Mouse (Mus musculus) hindbrain, embryonic 15.5 days (tissue): ENCODE results near the gene Zfp36l1. TPM values are rescaled to one million over a fixed set of nuclear protein-coding genes. Genes with fewer than 3 reads are reported as not detected.
A peak's percentile ranks its signal among the peaks of the same experiment; 100 is the strongest.
"Not testable (repeated sequence)": the region's sequence is repeated elsewhere in the genome, so short reads cannot be mapped to it uniquely, and the experiment has no call there.

Experiments
- ATAC-seq: fragments of 200-750 bp; cut with Nextera tagmentation; 2 replicates; pipeline ENCODE4 v1.8.0; 2017; ENCODE audit warnings: low read depth, moderate number of reproducible peaks, moderate TSS enrichment; ENCODE audit not compliant: low FRiP score
- H3K27ac ChIP-seq: fragments of 300-500 bp; sonication (generic); replicated peaks from 2 replicates; pipeline ENCODE4 v1.5.1; 2015; ENCODE audit warnings: mild to moderate bottlenecking, inconsistent platforms
- H3K27me3 ChIP-seq: fragments of 300-500 bp; sonication (generic); 2 replicates; pipeline ENCODE4 v1.6.1; 2015; ENCODE audit warnings: control low read depth, inconsistent platforms
- H3K36me3 ChIP-seq: fragments of 300-500 bp; sonication (generic); 2 replicates; pipeline ENCODE4 v1.6.1; 2015; ENCODE audit warnings: control low read depth, inconsistent platforms
- H3K4me1 ChIP-seq: fragments of 300-500 bp; sonication (generic); replicated peaks from 2 replicates; pipeline ENCODE4 v1.6.1; 2015; ENCODE audit warnings: control low read depth, inconsistent platforms
- H3K4me2 ChIP-seq: fragments of 300-500 bp; sonication (generic); 2 replicates; pipeline ENCODE4 v1.6.1; 2015; ENCODE audit warnings: moderate library complexity, mild to moderate bottlenecking, inconsistent platforms
- H3K4me3 ChIP-seq: fragments of 300-500 bp; sonication (generic); 2 replicates; pipeline ENCODE4 v1.5.1; 2015; ENCODE audit warnings: mild to moderate bottlenecking, inconsistent platforms
- H3K9ac ChIP-seq: fragments of 300-500 bp; sonication (generic); 2 replicates; pipeline ENCODE4 v1.6.1; 2015; ENCODE audit warnings: inconsistent platforms
- H3K9me3 ChIP-seq: fragments of 300-500 bp; sonication (generic); 2 replicates; pipeline ENCODE4 v1.6.1; 2016; ENCODE audit warnings: control low read depth, inconsistent platforms
- WGBS: fragments of 180-500 bp; shearing (Covaris S2); methylation state at CpG from one replicate; pipeline ENCODE4 v1.1.7; 2015; 5-methylcytosine and 5-hydroxymethylcytosine counted together
- polyA plus RNA-seq: library from polyadenylated mRNA; unstranded; fragments of >200 nt; fragmentation: Nextera tagmentation; extraction: Ambion mirVana; gene quantifications from 2 replicates; pipeline ENCODE4 v1.2.1, GENCODE M21; 2015

Gene Zfp36l1
- polyA plus RNA-seq, 1 experiment from 2014 or later: 55.4 TPM

GRCm38 (mm10) chr12:80114031-80114891 lies 1.4 kb upstream of the Zfp36l1 start:
- ATAC-seq: no peak
- H3K36me3 ChIP-seq: no peaks in the 10 kb centered on the region
- peak overlapping the region; percentile 65 for H3K4me3 ChIP-seq
- H3K27me3 ChIP-seq: peaks cover 6% of the 10 kb centered on the region; the same call in 1 of the 2 replicates
- WGBS: under 1% methylated on average over 51 of the region's 51 CpGs
- H3K27ac ChIP-seq: peak overlapping the region; percentile 87
- no peaks in the 10 kb centered on the region for H3K9me3 ChIP-seq
- H3K9ac ChIP-seq: peak overlapping the region; percentile 78
- H3K4me2 ChIP-seq: peak overlapping the region; percentile 90
- peaks cover 37% of the 10 kb centered on the region for H3K4me1 ChIP-seq

DNA sequence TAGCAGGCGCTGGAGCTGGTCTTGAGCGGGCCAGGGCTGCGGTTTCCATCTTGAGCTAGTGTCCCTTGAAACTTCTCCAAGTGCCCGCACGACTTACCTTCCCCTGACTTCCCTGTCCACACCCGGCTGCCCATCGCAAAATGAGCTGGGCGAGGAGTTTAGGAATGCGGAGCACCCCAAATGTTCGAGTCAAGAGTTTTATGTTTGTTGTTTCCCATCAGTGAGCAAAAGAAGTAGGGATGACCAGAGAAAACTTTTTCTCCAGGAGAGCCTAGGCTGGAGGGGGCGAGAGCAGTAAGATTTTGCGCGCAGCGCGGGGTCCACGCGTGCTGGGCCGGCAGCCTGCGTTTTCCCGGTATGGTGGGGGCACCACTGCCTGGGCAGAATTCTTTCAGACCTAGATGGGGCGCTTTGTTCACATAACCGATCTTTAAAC lies 791 bp upstream of the Zfp36l1 start:
- WGBS: under 1% methylated on average over 22 of the region's 22 CpGs
- Histone ChIP-seq H3K36me3 (no peaks in the 10 kb centered on the region), H3K4me1 (peaks cover 37% of the 10 kb centered on the region), H3K27ac (peak overlapping the region; percentile 87), H3K4me3 (peak overlapping the region; percentile 65), H3K27me3 (peaks cover 6% of the 10 kb centered on the region; the same call in 1 of the 2 replicates), H3K9me3 (no peaks in the 10 kb centered on the region), H3K4me2 (peak overlapping the region; percentile 90), H3K9ac (peak overlapping the region; percentile 78)
- ATAC-seq: no peak

DNA sequence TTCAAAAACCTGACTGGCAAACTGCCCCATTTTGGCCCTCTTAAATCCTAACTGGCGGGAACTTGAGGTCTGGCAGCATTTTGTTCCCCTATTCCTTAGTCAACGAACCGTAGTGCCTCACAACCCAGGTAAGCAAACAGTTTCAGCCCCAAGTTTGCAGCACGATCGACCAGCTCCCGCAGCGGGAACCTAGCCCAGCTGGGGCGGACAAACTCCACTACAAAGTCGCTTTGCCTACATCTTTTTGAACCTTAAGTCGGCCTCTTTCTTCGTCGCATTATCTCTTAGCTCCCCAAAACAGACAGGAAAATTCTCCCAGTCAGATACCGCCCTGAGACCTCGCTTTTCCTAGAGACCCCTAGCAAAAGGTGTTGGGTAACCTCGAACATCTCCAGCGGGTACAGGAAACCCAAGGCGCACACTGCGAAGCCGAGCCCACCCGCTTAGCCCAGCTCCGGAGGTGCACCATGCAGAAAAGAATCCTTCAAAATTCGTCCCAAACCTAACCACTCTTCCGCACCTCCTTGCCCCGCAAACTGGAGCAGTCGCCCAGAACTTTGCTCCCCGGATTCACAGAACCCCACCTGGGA lies 647 bp downstream of the Zfp36l1 start:
- no peak for ATAC-seq
- H3K9me3 ChIP-seq: no peaks in the 10 kb centered on the region
- WGBS: under 1% methylated on average over 26 of the region's 26 CpGs
- H3K4me2 ChIP-seq: peak overlapping the region; percentile 90
- H3K27me3 ChIP-seq: peaks cover 6% of the 10 kb centered on the region; the same call in 1 of the 2 replicates
- peaks cover 36% of the 10 kb centered on the region for H3K4me1 ChIP-seq
- peak overlapping the region; percentile 53 for H3K9ac ChIP-seq
- peak overlapping the region; percentile 65 for H3K4me3 ChIP-seq
- H3K27ac ChIP-seq: peak overlapping the region; percentile 73
- H3K36me3 ChIP-seq: no peaks in the 10 kb centered on the region

DNA sequence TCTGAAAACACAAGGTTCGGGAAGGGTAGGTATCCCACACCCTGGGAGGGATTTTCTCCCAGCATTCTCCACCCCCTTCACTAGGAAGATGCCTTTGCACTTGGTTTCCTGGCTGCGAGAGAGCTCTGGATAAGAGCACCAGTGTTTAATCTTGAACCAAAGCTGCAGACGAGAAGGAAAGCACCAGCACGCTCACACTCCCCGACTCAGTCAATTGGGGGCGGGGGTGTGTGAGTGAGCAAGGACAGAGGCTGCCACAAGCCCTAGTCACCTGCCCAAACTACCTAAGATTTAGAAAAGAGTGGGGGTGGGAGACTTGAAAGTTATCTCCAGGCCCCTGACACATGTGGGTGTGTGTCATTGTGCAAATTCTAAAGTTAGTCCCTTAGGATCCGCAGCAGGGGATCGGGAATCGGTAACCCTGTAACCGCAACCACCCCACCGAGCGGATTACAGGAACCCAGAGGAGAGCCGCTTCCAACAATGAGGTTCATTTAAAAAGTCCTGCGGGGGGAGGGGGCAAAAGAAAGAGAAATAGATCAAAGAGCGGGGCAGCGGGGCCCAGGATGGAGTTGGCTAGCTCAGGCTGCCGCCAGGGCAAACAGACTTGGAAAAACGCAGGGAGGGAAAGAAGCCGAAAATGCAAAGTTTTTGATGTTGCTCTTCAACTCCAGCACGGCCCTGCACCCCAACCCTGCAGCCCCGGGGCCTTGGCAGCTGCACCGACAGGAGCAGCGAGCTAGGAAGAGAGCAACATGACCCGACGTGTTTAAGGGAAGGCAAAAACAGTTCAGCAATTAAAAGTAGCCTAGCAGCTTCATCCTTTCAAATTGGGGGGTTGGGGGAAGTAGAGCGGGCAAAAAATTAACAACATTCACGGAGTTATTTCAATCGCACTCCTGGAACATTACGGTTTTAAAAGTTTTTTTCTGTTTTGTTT lies 1.4 kb downstream of the Zfp36l1 start:
- Histone ChIP-seq H3K4me3 (peak overlapping the region; percentile 65), H3K36me3 (no peaks in the 10 kb centered on the region), H3K9me3 (no peaks in the 10 kb centered on the region), H3K9ac (peak overlapping the region; percentile 53), H3K4me1 (peaks cover 29% of the 10 kb centered on the region), H3K4me2 (peak overlapping the region; percentile 95), H3K27ac (peak overlapping the region; percentile 73), H3K27me3 (peaks cover 6% of the 10 kb centered on the region; the same call in 1 of the 2 replicates)
- 1% methylated on average over 29 of the region's 29 CpGs for WGBS
- no peak for ATAC-seq

DNA sequence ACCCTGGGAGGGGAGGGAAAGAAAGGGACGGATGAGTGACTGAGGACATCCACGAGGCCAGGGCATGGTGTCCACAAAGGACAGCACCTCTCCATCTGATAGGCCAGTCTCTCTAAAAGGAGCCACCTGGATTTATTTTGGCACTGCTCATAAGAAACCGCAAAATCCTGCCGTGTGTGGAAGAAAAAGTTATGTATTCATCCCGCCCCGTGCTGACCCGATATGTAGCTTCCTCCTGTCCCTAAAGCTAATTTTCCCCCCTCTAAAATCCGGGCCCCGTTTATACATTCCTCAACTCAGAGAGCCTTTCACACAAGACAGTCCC lies 2.3 kb downstream of the Zfp36l1 start:
- under 1% methylated on average over 9 of the region's 9 CpGs for WGBS
- Histone ChIP-seq H3K4me3 (peak overlapping the region; percentile 65), H3K27ac (peak overlapping the region; percentile 73), H3K4me2 (peak overlapping the region; percentile 95), H3K4me1 (peaks cover 27% of the 10 kb centered on the region), H3K9me3 (no peaks in the 10 kb centered on the region), H3K27me3 (peaks cover 6% of the 10 kb centered on the region; the same call in 1 of the 2 replicates), H3K9ac (peak overlapping the region; percentile 53), H3K36me3 (no peaks in the 10 kb centered on the region)
- no peak for ATAC-seq

DNA sequence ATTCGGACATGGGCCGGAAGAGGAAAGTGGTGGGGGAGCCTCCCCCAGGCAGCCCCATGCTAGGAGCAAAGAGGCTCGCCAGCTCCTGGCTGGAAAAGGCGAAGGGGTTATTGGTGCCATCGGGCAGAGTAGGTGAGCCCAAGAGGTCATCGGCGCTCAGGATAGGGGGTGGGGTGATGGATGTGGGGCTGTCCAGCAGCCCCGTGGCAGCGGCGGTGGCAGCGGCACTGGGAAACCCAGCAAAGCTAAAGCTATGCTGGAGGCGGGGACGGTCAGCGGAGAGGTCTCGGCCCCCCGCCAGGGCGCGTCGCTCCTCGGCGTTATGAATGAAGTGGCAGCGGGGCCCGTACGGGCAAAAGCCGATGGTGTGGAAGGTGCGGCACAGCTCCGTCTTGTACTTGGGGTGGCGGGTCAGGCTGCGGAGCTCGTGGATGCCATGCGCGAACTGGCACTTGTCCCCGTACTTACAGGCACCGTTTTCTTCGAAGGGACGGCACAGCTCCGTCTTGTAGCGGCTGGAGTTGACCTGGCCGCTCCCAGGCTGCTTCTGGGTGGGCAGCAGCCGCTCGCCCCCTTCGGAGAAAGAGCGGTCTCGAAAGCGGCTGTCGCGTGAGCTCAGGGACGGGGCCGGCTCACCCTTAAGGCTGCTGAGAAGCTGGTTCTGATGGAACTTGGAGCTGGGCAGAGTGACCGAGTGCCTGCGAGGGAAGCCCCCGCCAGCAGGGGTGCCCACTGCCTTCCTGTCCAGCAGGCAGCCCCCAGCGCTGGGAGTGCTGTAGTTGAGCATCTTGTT lies 2.9 kb downstream of the Zfp36l1 start:
- peaks cover 6% of the 10 kb centered on the region; the same call in 1 of the 2 replicates for H3K27me3 ChIP-seq
- peak overlapping the region; percentile 53 for H3K9ac ChIP-seq
- no peaks in the 10 kb centered on the region for H3K9me3 ChIP-seq
- H3K4me1 ChIP-seq: peaks cover 26% of the 10 kb centered on the region
- peak overlapping the region; percentile 95 for H3K4me2 ChIP-seq
- peak; percentile 6; the same call in 1 of the 2 replicates for ATAC-seq
- WGBS: 3% methylated on average over 53 of the region's 53 CpGs
- H3K36me3 ChIP-seq: no peaks in the 10 kb centered on the region
- peak overlapping the region; percentile 65 for H3K4me3 ChIP-seq
- H3K27ac ChIP-seq: peak overlapping the region; percentile 73

DNA sequence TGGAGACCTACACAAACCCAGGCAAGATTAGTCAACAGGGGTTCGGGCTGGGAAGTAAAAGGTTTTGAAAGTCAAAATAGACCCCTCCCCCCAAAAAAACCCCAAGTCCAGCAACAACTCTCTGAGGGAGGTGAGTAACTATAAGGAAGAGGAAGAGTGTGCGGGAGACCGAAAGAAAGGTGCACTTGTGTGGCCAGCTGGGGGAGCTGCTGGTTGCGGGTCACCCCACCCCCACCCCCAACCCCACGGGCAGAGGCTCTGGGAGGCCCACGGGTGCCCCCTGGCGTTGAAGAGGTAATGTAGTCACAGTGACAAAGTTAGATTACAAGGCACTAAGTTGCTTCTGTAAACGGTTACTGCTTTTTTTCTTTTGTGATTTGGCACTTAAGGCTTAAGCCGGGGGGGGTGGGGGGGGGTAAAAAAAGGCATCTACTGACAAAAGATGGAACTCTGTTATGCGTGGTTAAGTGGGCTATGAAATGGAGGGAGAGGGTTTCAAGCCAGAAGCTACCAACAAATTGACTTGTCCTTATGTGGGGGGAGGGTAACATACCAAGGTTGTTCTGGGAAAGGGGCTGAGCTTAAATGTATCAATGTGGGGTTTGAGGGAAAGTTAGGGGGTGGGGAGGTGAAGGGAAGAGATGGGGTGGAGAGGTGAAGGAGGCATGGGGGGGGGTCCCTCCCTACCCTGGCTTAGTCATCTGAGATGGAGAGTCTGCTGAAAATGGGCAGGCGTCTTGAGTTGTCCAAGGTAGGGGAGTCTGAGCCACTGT lies 3.7 kb downstream of the Zfp36l1 start:
- H3K9me3 ChIP-seq, H3K36me3 ChIP-seq, H3K27me3 ChIP-seq: not testable (repeated sequence)
- Histone ChIP-seq H3K4me1 (peaks cover 17% of the 10 kb centered on the region), H3K9ac (peak overlapping the region; percentile 53), H3K4me2 (peak overlapping the region; percentile 95), H3K4me3 (peak overlapping the region; percentile 65), H3K27ac (peak overlapping the region; percentile 73)
- ATAC-seq: peak; percentile 25; the same call in 1 of the 2 replicates
- WGBS: 4% methylated on average over 11 of the region's 11 CpGs

GRCm38 (mm10) chr12:80106896-80107667 lies 5.7 kb downstream of the Zfp36l1 start:
- Histone ChIP-seq H3K9me3 (no peaks in the 10 kb centered on the region), H3K4me1 (peaks cover 11% of the 10 kb centered on the region), H3K27me3 (peaks cover 6% of the 10 kb centered on the region; the same call in 1 of the 2 replicates), H3K27ac (no peak overlapping the region), H3K4me2 (no peak overlapping the region), H3K9ac (no peak overlapping the region), H3K4me3 (no peak overlapping the region), H3K36me3 (no peaks in the 10 kb centered on the region)
- WGBS: 88% methylated on average over 3 of the region's 3 CpGs
- ATAC-seq: no peak

DNA sequence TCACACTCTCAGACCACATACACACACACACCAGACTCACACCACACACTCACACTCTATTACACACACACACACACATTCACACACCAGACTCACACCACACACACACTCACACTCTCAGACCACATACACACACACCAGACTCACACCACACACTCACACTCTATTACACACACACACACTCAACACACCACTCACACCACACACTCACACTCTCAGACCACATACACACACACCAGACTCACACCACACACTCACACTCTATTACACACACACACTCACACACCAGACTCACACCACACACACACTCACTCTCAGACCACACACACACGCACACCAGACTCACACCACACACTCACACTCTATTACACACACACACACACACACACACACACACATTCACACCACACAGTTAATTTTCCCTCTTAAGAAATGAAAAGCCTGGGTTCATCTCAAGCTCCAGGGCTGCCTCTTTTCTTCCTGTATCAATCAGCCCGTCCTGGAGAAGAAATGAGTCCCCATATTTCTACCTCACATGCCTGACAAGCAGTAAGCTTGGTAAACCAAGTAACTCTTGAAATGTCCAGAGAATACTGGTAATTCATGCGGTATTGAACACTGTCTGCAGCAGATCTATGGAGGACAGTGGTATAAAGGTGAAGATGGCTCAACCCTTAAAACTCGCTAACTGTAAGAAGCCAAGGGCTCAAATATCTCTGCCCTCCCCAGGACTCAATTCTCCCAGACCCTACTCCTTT lies 6.5 kb downstream of the Zfp36l1 start:
- H3K9ac ChIP-seq: no peak overlapping the region
- H3K27me3 ChIP-seq: peaks cover 4% of the 10 kb centered on the region; the same call in 1 of the 2 replicates
- H3K4me2 ChIP-seq: no peak overlapping the region
- no peak overlapping the region for H3K4me3 ChIP-seq
- H3K36me3 ChIP-seq: no peaks in the 10 kb centered on the region
- no peak for ATAC-seq
- WGBS: 84% methylated on average over 4 of the region's 4 CpGs
- H3K4me1 ChIP-seq: peaks cover 11% of the 10 kb centered on the region
- no peak overlapping the region for H3K27ac ChIP-seq
- no peaks in the 10 kb centered on the region for H3K9me3 ChIP-seq
